Mouse (Mus musculus) embryonic facial prominence, embryonic 13.5 days (tissue): ENCODE measurements around the gene Kif4. TPM values are rescaled to one million over a fixed set of nuclear protein-coding genes. Genes with fewer than 3 reads are reported as not detected.

ENCODE experiments used
- ATAC-seq: fragments of 200-750 bp; cut with Nextera tagmentation; 2 replicates; pipeline ENCODE4 v1.8.0; 2017; ENCODE audit warnings: low read depth; ENCODE audit not compliant: insufficient number of reproducible peaks, insufficient read depth, low FRiP score, low TSS enrichment
- H3K27ac ChIP-seq: fragments of 300-500 bp; sonication (generic); 2 replicates; pipeline ENCODE4 v1.5.1; 2015; ENCODE audit warnings: moderate library complexity, mild to moderate bottlenecking, inconsistent platforms
- H3K27me3 ChIP-seq: fragments of 300-500 bp; sonication (generic); 2 replicates; pipeline ENCODE4 v1.6.1; 2015; ENCODE audit warnings: mild to moderate bottlenecking, inconsistent platforms
- H3K36me3 ChIP-seq: fragments of 300-500 bp; sonication (generic); 2 replicates; pipeline ENCODE4 v1.6.1; 2015; ENCODE audit warnings: mild to moderate bottlenecking, inconsistent platforms
- H3K4me1 ChIP-seq: fragments of 300-500 bp; sonication (generic); 2 replicates; pipeline ENCODE4 v1.6.1; 2015; ENCODE audit warnings: inconsistent platforms
- H3K4me2 ChIP-seq: fragments of 300-500 bp; sonication (generic); 2 replicates; pipeline ENCODE4 v1.6.1; 2015; ENCODE audit warnings: moderate library complexity, mild to moderate bottlenecking, inconsistent platforms
- H3K4me3 ChIP-seq: fragments of 300-500 bp; sonication (generic); 2 replicates; pipeline ENCODE4 v1.5.1; 2015; ENCODE audit warnings: mild to moderate bottlenecking, inconsistent platforms
- H3K9ac ChIP-seq: fragments of 300-500 bp; sonication (generic); 2 replicates; pipeline ENCODE4 v1.6.1; 2015; ENCODE audit warnings: mild to moderate bottlenecking, inconsistent platforms
- H3K9me3 ChIP-seq: fragments of 300-500 bp; sonication (generic); 2 replicates; pipeline ENCODE4 v1.6.1; 2016; ENCODE audit warnings: inconsistent platforms
- WGBS: fragments of 180-500 bp; shearing (Covaris S2); methylation state at CpG from one replicate; pipeline ENCODE4 v1.1.7; 2015; ENCODE audit warnings: mixed read lengths; 5-methylcytosine and 5-hydroxymethylcytosine counted together
- polyA plus RNA-seq: library from polyadenylated mRNA; unstranded; fragments of >200 nt; fragmentation: Nextera tagmentation; extraction: Ambion mirVana; gene quantifications from 2 replicates; pipeline ENCODE4 v1.2.1, GENCODE M21; 2015

Gene Kif4
- polyA plus RNA-seq, 1 experiment from 2014 or later, result 27.1 TPM

- WGBS, result 37% methylated on average over 8 of the region's 8 CpGs
- Histone ChIP-seq H3K27me3 (peaks cover 54% of the 10 kb centered on the region), H3K4me2 (peak overlapping the region; percentile 53)
Observed at GRCm38 (mm10) chrX:100730266-100730665, 104.7 kb downstream of the Kif4 start.

GRCm38 (mm10) chrX:100734359-100734758 lies 108.8 kb downstream of the Kif4 start:
- no peak overlapping the region for H3K9ac ChIP-seq
- peaks cover 9% of the 10 kb centered on the region; the same call in 1 of the 2 replicates for H3K4me1 ChIP-seq
- no peaks in the 10 kb centered on the region for H3K9me3 ChIP-seq
- H3K27me3 ChIP-seq, result peaks cover 60% of the 10 kb centered on the region
- 80% methylated on average over 7 of the region's 7 CpGs for WGBS
- no peak overlapping the region for H3K4me2 ChIP-seq
- no peak overlapping the region for H3K27ac ChIP-seq
- H3K36me3 ChIP-seq, result no peaks in the 10 kb centered on the region
- ATAC-seq, result no peak
- H3K4me3 ChIP-seq, result no peak overlapping the region

More at GRCm38 (mm10) chrX:100730266-100730665, 104.7 kb downstream of the Kif4 start:
- 0 out of 2 replicates have a peak, but pooled peaks cover 3% of the 10 kb centered on the region for H3K36me3 ChIP-seq
- H3K9ac ChIP-seq, result peak overlapping the region; percentile 21; the same call in 1 of the 2 replicates
- H3K4me1 ChIP-seq, result peaks cover 10% of the 10 kb centered on the region; the same call in 1 of the 2 replicates
- peak overlapping the region; percentile 17 for H3K4me3 ChIP-seq
- H3K27ac ChIP-seq, result no peak overlapping the region
- no peak for ATAC-seq
- no peaks in the 10 kb centered on the region for H3K9me3 ChIP-seq

GRCm38 (mm10) chrX:100738918-100739317 lies 113.4 kb downstream of the Kif4 start:
- H3K9me3 ChIP-seq, result no peaks in the 10 kb centered on the region
- H3K9ac ChIP-seq, result 0 out of 2 replicates have a peak overlapping the region, but pooled peaks have one; percentile 44
- peak overlapping the region; percentile 59 for H3K4me2 ChIP-seq
- ATAC-seq, result no peak
- H3K36me3 ChIP-seq, result no peaks in the 10 kb centered on the region
- peaks cover 30% of the 10 kb centered on the region for H3K27me3 ChIP-seq
- H3K4me3 ChIP-seq, result peak overlapping the region; percentile 40
- no peak overlapping the region for H3K27ac ChIP-seq
- no peaks in the 10 kb centered on the region for H3K4me1 ChIP-seq
- WGBS, result 18% methylated on average over 14 of the region's 14 CpGs

- Histone ChIP-seq H3K9me3 (no peaks in the 10 kb centered on the region), H3K27ac (no peak overlapping the region), H3K4me1 (no peaks in the 10 kb centered on the region), H3K36me3 (no peaks in the 10 kb centered on the region), H3K4me3 (peak overlapping the region; percentile 40), H3K9ac (0 out of 2 replicates have a peak overlapping the region, but pooled peaks have one; percentile 44), H3K27me3 (peaks cover 30% of the 10 kb centered on the region), H3K4me2 (peak overlapping the region; percentile 59)
- no peak for ATAC-seq
- 28% methylated on average over 10 of the region's 10 CpGs for WGBS
Observed at GRCm38 (mm10) chrX:100739443-100739842, 113.9 kb downstream of the Kif4 start.

GRCm38 (mm10) chrX:100740785-100741184 lies 115.2 kb downstream of the Kif4 start:
- no peak for ATAC-seq
- H3K9me3 ChIP-seq, result no peaks in the 10 kb centered on the region
- no peaks in the 10 kb centered on the region for H3K4me1 ChIP-seq
- 56% methylated on average over 6 of the region's 6 CpGs for WGBS
- peaks cover 28% of the 10 kb centered on the region for H3K27me3 ChIP-seq
- H3K9ac ChIP-seq, result no peak overlapping the region
- H3K27ac ChIP-seq, result no peak overlapping the region
- H3K4me2 ChIP-seq, result no peak overlapping the region
- H3K36me3 ChIP-seq, result no peaks in the 10 kb centered on the region
- H3K4me3 ChIP-seq, result no peak overlapping the region

- no peak for ATAC-seq
- 13% methylated on average over 10 of the region's 10 CpGs for WGBS
- Histone ChIP-seq H3K4me2 (no peak overlapping the region), H3K4me3 (no peak overlapping the region), H3K27ac (no peak overlapping the region), H3K9ac (no peak overlapping the region), H3K4me1 (no peaks in the 10 kb centered on the region), H3K9me3 (no peaks in the 10 kb centered on the region), H3K27me3 (peaks cover 21% of the 10 kb centered on the region), H3K36me3 (no peaks in the 10 kb centered on the region)
Observed at GRCm38 (mm10) chrX:100741940-100742339, 116.4 kb downstream of the Kif4 start.

GRCm38 (mm10) chrX:100765855-100766254 lies 140.3 kb downstream of the Kif4 start:
- WGBS, result 78% methylated on average over 6 of the region's 6 CpGs

GRCm38 (mm10) chrX:100767181-100767884 lies 141.8 kb downstream of the Kif4 start, which contains the start of gene Dlg3:
Gene Dlg3, plus strand, starts transcription at chrX:100767722.
- H3K9ac ChIP-seq, result peak within 1 kb of the TSS; percentile 58
- H3K27ac ChIP-seq, result no peak within 1 kb of the TSS
- H3K4me3 ChIP-seq, result peak within 1 kb of the TSS; percentile 50
- H3K27me3 ChIP-seq, result peaks cover 20% of the 10 kb centered on the region
- no peaks in the 10 kb centered on the region for H3K9me3 ChIP-seq
- H3K4me1 ChIP-seq, result peaks cover 6% of the 10 kb centered on the region
- no peak for ATAC-seq
- WGBS, result 20% methylated on average over 26 of the region's 26 CpGs
- peak within 1 kb of the TSS; percentile 82 for H3K4me2 ChIP-seq
- H3K36me3 ChIP-seq, result no peaks in the 10 kb centered on the region

More at GRCm38 (mm10) chrX:100765855-100766254, 140.3 kb downstream of the Kif4 start:
- H3K4me1 ChIP-seq, result peaks cover 6% of the 10 kb centered on the region
- no peaks in the 10 kb centered on the region for H3K36me3 ChIP-seq
- H3K9ac ChIP-seq, result no peak overlapping the region
- H3K27me3 ChIP-seq, result peaks cover 20% of the 10 kb centered on the region
- H3K4me2 ChIP-seq, result no peak overlapping the region
- H3K4me3 ChIP-seq, result no peak overlapping the region
- no peak for ATAC-seq
- no peak overlapping the region for H3K27ac ChIP-seq
- no peaks in the 10 kb centered on the region for H3K9me3 ChIP-seq

GRCm38 (mm10) chrX:100767885-100768626 lies 142.5 kb downstream of the Kif4 start:
- Histone ChIP-seq H3K36me3 (no peaks in the 10 kb centered on the region), H3K9me3 (no peaks in the 10 kb centered on the region), H3K27ac (no peak overlapping the region), H3K4me3 (peak overlapping the region; percentile 50), H3K27me3 (peaks cover 20% of the 10 kb centered on the region), H3K9ac (peak overlapping the region; percentile 58), H3K4me1 (peaks cover 6% of the 10 kb centered on the region), H3K4me2 (peak overlapping the region; percentile 82)
- 34% methylated on average over 28 of the region's 36 CpGs for WGBS
- peak; percentile 37; the same call in 1 of the 2 replicates for ATAC-seq

- no peak overlapping the region for H3K4me3 ChIP-seq
- H3K4me1 ChIP-seq, result peaks cover 6% of the 10 kb centered on the region
- no peaks in the 10 kb centered on the region for H3K36me3 ChIP-seq
- no peak for ATAC-seq
- no peak overlapping the region for H3K9ac ChIP-seq
- no peak overlapping the region for H3K27ac ChIP-seq
- no peaks in the 10 kb centered on the region for H3K9me3 ChIP-seq
- peaks cover 20% of the 10 kb centered on the region for H3K27me3 ChIP-seq
- no peak overlapping the region for H3K4me2 ChIP-seq
- 81% methylated on average over 5 of the region's 5 CpGs for WGBS
Observed at GRCm38 (mm10) chrX:100769281-100769680, 143.7 kb downstream of the Kif4 start.

GRCm38 (mm10) chrX:100774341-100774811 lies 148.8 kb downstream of the Kif4 start:
- Histone ChIP-seq H3K4me2 (peak overlapping the region; percentile 59), H3K27me3 (peaks cover 3% of the 10 kb centered on the region; the same call in 1 of the 2 replicates), H3K27ac (no peak overlapping the region), H3K4me1 (peaks cover 3% of the 10 kb centered on the region; the same call in 1 of the 2 replicates), H3K36me3 (no peaks in the 10 kb centered on the region), H3K9ac (peak overlapping the region; percentile 79), H3K9me3 (no peaks in the 10 kb centered on the region), H3K4me3 (peak overlapping the region; percentile 51)
- 16% methylated on average over 23 of the region's 23 CpGs for WGBS
- ATAC-seq, result no peak; the same call in 1 of the 2 replicates
